Mouse (Mus musculus): Measurements from ENCODE around the gene Myl7.
"Not testable (repeated sequence)": the region's sequence is repeated elsewhere in the genome, so short reads cannot be mapped to it uniquely, and the experiment has no call there.

Myl7 gene

GRCm38 (mm10) chr11:5898531-5898930 lies at the start of gene Myl7:
TSS of gene Myl7 (minus strand) at chr11:5898782.
- no peak for DNase-seq (ENCODE audit: low read depth)

DNA sequence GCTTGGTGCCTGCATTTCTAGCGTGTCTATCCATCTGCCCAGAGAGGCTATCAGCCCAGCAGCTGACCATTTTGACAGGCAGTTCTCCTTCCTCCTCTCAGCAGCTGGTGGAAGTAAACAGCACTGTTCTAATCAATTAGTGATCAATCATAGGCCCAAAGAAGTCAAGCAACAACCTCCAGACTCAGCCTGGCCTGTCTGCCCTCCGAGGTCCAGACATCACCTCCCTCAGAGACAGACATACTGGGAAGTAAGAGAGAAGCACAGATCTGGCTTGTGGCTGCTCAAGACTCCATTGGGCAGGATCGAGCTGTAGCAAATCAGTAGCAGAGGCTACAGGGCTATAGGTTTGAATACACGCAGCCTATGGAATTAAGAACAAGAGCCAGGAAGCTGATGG lies 49.2 kb upstream of the Myl7 start:
- DNase-seq (ENCODE audit: low read depth) = no peak

- DNase-seq (ENCODE audit: low read depth) = no peak
Measured at GRCm38 (mm10) chr11:5945096-5945495, 46.5 kb upstream of the Myl7 start.

GRCm38 (mm10) chr11:5942966-5943365 lies 44.4 kb upstream of the Myl7 start:
- DNase-seq (ENCODE audit: low read depth) = no peak

- DNase-seq (ENCODE audit: low read depth) = not testable (repeated sequence)
Measured at GRCm38 (mm10) chr11:5934531-5934930, 35.9 kb upstream of the Myl7 start.

DNA sequence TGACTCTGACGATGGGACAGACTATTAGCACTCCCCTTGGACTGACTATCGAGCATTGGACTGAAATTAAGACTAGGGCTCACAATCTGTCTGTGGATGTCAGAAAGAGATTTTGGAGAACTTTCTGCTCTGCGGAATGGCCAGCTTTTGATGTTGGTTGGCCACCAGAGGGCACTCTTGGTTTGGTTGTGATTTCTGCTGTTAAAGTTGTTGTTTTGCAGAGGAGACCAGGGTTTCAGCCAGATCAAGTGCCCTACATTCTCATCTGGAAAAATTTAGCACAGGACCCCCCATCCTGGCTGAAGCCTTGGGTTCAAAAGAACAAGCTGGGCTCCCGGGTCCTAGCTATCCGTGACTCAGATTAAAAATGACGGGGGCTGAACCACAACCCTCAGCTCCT lies 33.4 kb upstream of the Myl7 start:
- not testable (repeated sequence) for DNase-seq (ENCODE audit: low read depth)

DNA sequence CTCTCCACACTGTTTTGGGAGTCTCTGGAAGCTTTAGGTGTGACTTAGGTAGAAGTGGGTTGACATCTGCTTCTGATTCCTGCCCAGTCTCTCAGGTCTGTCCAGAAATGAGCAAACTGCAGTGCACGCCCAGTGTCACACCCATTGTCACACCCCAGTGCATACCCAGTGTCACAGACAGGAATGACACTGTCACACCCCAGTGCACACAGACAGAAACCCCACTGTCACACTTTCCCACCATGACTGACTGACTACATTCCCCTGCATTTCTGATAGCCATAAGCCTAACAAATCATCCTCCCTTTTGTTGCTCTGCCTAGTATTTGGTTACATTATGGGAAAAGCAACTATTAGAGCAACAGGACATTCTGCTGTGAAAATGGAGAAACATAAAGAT lies 32.0 kb upstream of the Myl7 start:
- no peak for DNase-seq (ENCODE audit: low read depth)

- no peak for DNase-seq (ENCODE audit: low read depth)
Measured at GRCm38 (mm10) chr11:5926696-5927220, 28.2 kb upstream of the Myl7 start.

DNA sequence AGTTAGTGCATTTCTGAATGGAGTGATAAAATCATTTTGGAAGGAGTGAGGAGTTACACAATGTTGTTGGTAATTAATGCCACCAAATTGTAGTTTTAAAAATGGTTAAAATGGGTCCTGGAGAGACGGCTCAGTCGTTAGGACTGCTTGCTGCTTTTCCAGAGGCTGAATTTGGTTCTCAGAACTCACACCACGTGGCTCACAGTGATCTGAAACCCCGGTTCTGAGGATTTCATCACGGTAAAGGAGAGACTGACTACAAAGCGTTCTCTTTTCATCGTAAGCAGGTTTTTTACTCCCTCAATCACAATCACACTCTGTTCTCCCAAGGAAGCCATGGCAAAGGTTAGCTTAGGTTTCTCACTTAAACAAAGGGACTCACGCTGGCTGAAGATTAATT lies 26.1 kb upstream of the Myl7 start:
- DNase-seq (ENCODE audit: low read depth) = no peak

DNA sequence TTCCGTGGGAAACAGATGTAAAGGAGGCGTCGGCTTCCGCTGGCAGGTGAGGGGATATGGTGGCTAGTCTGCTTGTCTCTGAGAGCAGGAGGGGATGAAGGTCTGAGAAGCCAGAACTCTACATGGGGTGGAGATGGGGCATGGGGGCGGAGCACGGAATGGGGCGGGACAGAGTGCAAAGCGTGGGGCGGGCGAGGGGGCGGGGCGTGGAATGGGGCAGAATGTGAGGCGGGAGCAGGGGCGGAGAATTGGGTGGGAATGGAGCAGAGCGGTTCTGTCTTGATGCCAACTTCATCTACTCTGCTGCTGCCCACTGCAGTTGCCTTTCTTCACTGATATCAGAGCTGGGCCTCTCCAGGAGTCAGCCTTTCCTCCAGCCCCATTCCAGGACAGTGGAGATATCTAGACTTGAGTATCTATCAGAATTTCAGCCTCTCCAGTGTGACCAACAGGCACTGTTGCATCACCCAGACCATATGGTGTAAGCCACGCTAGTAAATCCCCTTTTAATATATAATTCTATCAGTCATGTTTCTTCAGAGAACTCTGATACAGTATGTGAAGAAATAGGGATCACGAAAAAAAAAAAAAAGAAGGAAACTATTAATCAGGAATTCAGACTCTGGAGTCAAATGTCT lies 21.9 kb upstream of the Myl7 start:
- DNase-seq (ENCODE audit: low read depth) = peak; percentile 50

DNA sequence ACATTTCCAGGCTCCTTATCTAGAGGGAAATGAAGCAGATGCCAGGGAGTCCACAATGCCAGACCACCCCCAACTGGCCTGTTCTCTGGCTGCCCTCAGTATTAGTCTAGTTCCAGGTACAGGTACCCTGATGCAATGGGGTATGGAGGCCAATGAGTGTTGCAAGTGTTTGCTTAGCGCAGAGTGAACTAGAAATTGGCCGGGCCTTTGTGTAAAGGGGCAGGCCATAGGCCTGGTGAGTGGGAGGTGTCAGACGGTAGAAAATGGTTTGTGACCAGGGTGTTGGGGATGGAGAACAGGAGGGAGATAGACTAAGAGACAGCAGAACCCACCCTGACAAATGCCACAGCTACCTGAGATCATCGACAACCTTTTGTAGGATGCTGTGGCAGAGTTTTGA lies 21.0 kb upstream of the Myl7 start:
- DNase-seq (ENCODE audit: low read depth) = no peak

DNA sequence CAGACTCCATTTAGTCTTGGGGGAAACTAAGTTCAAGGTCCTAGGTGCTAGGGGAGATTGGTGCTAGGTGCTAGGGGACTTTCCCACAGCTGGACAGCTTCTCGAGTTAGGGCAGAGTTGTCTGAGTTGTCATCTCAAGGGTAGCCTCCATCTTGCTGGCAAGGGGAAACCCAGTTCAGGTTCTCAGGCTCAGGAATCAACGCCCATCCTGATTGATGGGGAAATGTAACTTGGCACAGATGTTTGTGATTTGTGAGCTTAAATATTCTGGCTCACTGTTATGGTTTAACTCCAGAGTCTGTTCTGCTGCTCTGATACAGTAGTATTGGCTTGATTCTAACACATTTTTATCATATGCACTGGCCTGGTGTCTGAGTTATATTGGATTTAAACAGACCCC lies 19.5 kb upstream of the Myl7 start:
- DNase-seq (ENCODE audit: low read depth) = no peak

DNA sequence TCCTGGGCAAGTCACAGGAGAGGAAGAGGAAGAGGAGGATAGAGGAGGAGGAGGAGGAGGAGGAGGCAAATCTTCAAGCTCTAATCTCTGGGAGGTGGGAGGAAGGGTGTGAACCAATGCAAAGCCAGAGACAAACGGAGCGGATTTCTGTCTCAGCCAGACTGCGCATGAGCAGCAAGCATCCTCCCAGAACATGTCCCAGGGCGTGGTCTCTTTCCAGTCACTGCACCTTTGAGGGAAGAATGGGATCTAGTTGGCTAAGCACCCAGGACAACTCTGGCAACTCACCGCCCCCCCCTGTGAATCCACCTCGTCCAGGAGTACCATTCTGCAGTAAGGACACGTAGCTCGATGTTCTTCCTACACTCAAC lies 17.6 kb upstream of the Myl7 start:
- no peak for DNase-seq (ENCODE audit: low read depth)

DNA sequence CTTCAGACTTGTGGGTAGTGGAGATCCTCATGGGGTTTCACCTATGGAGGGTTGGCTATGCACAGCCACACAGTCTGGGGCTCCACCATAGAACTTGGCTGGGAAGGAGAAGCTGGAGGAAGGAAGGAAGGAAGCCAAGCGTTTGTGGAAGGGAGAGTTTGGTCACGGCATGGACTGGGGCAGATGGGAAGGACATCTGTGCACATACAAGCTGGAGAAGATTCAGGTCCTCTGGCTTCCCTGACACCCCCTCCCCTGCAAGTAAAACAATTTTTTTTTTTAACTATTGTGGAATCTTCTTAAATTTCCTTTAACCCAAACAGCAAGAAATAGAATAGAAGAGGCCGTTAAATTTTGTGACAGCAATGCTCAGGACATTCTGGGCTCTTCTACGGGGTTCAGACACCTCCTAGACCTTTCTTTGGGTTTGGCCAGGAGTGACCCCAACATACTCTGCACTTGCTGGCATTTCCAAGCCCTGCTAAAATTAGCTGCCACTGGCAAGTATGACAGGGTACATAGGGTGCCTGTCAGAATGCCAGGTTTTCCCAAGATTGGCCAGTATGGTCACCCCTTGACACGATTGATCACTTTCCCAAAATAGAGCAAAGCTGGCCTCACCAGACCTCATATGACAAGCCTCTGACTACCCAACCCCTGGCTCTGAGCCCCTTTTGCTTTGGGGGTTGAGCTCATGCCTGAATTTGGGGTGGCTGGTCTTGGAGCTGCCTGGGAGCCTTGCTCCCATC lies 17.0 kb upstream of the Myl7 start:
- no peak for DNase-seq (ENCODE audit: low read depth)

DNA sequence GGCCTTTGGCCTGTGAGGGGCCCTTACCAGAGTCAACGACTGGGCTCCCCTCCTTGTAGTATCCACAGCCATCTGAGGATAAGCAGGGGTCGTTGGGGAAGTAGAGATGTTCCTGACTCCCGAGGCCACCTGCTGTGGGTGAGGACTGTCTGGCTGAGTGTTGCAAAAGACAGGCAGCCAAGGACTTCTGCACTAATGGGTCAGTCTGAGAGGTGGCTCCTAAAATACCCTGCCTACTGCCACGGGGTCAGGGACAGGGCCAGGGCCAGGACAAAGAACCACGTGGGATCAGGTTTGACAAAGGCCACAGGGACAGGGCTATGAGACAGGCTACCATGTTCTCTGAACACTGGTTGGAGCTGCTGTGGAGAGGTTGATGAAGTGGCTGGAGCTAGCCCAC lies 16.4 kb upstream of the Myl7 start:
- DNase-seq (ENCODE audit: low read depth) = no peak

DNA sequence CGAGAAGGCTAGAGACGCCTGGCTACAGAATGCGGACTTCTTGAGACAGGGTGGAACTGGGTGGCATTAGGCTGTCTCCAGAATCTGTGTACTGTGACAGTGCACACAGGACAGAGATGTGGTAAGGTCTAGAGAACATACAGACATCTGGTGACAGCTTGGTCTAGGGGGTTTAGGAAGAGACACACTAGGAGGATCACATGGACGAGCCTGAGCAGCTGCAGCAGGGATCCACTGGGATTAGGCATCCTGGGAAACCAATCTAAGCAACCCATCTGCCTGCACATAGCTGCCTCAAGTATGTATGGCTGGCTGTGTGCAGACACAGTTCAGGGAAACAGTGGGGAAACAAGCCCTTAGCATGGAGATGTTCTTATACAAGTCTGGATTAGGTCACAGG lies 15.4 kb upstream of the Myl7 start:
- no peak for DNase-seq (ENCODE audit: low read depth)

GRCm38 (mm10) chr11:5913256-5913655 lies 14.7 kb upstream of the Myl7 start:
- no peak for DNase-seq (ENCODE audit: low read depth)

- peak; percentile 30 for DNase-seq (ENCODE audit: low read depth)
Measured at GRCm38 (mm10) chr11:5912635-5913034, 14.1 kb upstream of the Myl7 start.

GRCm38 (mm10) chr11:5908642-5909041 lies 10.1 kb upstream of the Myl7 start:
- DNase-seq (ENCODE audit: low read depth) = no peak

GRCm38 (mm10) chr11:5907096-5907495 lies 8.5 kb upstream of the Myl7 start:
- no peak for DNase-seq (ENCODE audit: low read depth)

GRCm38 (mm10) chr11:5905778-5906518 lies 7.4 kb upstream of the Myl7 start:
- no peak for DNase-seq (ENCODE audit: low read depth)

DNA sequence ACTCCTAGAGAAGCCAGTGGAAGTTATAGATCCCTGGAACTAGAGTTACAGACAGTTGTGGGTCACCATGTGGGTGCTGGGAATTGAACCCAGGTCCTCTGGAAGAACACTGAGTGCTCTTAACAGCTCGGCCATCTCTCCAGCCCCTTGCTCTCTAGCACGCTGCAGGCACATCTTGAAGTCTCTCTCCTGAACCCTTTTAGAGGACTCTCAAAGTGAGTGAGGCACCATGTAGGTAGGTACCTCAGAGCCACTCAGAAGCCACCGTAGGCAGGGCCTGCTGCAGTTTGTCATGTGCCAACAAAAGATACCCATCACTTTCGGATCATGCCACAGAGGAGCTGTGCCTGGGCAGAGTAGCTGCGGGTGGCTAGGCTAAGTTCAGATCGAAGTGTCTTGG lies 6.3 kb upstream of the Myl7 start:
- no peak for DNase-seq (ENCODE audit: low read depth)

DNA sequence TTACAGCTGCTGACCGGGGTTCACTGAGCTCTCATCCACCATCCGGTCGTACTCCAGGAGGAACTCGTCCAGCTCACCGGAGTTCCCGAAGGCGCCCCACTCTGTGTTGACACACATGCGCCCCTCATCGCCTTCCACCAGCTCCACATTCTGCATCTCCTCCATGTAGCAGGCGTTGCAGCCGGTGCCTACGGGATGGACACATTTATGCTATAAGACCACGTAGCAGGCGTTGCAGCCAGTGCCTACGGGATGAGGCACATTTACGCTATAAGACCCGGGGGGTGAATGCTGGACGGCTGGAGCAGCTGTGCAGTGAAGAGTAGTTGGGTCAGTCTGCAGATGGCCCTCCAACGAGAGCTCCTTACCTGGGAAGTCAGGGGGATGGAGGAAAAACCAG lies 5.8 kb upstream of the Myl7 start:
- DNase-seq (ENCODE audit: low read depth) = no peak

All from naive thymus-derived CD4-positive, alpha-beta T cell, adult 2 months (primary cell).